Mouse (Mus musculus): ENCODE measurements at regions not wholly inside any gene's neighbourhood (a gene's known extent, or its start where the extent isn't known, plus 50 kb on each side); places are given as distances from the start of the nearest gene placed in this dataset.
A peak's percentile ranks its signal among the peaks of the same experiment; 100 is the strongest.
"Not testable (repeated sequence)": the region's sequence is repeated elsewhere in the genome, so short reads cannot be mapped to it uniquely, and the experiment has no call there.

DNA sequence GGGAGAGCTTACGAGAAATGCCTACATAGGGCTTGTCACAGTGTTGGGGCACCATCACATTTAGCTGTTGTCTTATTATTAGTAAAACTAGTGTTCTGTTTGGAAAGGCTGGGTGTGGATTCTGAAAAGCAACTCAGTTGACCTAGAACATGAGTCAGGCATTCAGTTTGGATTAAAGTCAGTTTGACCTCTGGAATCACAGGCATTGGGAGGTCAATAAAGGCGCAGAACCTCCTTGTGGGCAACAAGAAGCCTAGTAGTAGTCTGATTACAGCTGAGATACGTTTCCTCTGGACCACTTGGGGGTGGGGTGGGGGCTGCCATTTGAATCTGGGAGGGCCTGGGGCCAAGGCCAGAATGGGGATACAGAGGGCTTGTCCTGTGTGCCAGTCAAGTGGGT is 52.1 kb upstream of the Map3k1 start:
- no peak for DNase-seq (ENCODE audit: low spot score in 2 of 2)

DNA sequence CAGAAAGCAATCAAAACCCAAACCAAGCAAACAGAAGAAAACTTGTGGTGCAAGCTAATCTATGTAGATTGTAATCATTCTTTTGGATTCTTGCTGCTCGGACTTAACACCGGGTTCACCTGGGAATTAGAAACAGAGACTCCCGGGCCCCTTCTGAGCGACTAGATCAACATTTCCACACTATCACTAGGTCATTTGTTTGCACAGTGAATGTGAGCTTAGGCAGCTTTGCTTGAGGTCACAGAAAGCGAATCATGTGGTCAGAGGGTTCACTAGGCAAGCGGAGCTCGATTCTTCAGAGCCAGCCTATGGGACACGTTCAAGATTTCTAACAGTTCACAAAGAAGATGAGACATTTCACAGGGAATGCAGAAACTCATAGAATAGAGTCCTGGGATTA is 53.5 kb upstream of the Map3k1 start:
- DNase-seq (ENCODE audit: low spot score in 2 of 2) = no peak

DNA sequence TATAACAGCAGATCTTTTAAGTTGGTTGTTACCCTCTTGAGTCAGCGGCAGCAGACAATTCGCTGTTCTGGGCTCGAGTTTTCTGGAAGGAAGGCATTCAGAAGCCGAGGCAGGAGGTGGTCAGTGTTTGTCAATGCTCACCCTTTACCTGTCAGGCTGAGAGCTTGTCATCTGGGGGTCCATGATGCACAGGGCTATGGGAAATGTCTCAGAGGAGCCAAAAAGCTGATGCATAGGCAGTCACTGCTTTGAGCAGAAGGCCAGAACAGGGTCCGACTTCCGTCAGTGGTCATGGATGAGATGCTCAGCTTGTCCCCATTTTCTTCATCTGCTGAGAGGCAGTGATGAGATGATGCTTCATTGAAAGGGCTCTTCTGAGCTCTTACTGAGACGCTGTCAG is 57.2 kb upstream of the Map3k1 start:
- DNase-seq (ENCODE audit: low spot score in 2 of 2) = no peak

- no peak for DNase-seq (ENCODE audit: low spot score in 2 of 2)
Measured at GRCm38 (mm10) chr13:111867261-111867660, 58.5 kb upstream of the Map3k1 start.

DNA sequence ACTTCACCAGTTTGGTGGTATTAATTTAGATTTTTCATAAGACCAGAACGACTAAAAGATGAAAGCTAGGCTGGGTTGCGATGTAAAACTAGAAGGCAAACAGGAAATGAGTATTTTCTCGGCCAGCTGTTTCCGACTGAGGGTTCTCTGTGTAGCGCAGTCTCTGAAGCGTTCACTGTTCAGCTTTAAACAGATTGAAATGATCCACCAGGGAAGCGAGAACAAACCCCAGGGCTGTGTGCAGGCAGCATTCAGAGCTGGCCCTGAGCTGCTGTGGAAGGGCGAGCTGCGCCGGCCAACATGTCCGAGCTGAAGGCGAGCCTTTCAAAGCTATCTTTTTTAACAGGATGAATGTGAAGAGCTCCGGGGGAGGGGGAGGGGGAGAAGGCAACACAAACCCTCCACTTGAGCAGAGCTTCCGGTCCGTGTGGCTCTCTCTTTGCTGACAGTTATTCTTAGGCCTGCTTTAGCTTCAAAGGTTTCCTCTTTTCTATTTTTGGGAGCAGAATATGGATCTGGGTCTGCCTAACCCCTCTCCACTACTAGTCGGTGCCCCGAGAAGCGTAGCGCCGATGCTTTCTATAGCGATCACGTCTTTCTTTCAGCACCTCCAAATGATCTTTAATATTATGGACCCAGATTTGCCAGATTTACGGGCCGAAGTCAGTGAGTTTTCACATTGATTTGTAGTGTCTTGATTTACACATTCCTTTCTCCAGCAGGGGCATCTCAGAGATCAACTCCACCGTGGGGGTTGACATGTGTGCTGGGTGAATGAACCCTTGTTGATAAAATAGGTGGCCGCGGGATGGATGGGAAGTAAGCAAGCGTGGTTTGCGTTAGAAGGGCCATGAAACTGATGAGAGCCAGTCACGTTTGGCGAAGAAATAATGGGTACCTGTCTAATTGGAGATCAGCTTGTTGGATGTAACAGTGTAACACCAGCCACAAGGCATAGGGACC is 59.3 kb upstream of the Map3k1 start:
- DNase-seq (ENCODE audit: low spot score in 2 of 2) = peak; percentile 9 to 12

DNA sequence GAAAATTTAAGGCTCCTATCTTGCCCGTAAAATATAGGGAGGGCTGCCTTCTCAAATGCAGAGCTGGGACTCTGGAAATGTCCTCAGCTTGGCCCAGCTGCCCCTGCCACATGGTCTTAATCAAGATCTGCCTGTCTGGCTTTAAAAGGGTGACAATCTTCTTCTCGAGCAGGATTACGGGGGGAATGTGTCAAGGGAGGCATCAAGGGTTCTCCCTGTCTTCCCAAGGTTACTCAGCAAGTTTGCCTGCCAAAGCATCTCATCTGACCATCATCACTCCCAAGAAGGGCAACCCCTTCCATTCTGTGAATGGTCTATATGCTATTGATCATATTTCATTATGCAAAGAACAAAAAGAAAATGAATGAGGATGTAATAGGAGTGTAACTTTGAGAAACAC is 60.2 kb upstream of the Map3k1 start:
- no peak for DNase-seq (ENCODE audit: low spot score in 2 of 2)

DNA sequence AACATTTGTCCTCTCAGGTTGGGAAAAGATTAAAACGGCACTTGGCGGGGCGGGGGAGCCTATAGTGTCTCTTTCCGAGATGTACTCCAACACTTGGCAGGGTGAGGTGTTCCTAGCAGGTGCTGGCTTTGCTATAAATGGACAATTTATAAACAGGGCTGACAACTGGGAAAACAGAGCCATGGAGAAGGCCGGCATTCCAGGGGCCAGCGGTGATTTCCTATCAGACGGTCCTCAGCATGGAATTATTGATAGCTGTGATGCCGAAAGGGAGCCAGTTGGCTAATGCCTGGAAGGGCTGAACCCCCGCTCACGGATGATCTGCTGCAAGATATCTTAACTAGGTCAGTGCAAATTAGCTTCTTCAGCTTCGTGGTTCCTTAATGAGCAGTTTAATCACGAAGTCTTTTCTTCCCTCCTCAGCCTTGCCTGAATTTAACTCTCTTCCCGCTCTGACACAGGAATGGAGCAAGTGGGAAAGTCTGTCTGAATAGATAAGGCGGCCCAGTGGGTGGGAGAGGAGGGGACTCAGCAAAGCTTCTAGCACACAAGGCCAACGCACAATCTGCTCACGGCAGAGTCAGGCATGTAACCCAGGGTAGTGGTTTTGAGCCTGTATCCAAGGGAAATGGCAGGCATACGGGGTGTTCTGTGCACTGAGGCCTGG is 61.1 kb upstream of the Map3k1 start:
- DNase-seq (ENCODE audit: low spot score in 2 of 2) = no peak

- no peak for DNase-seq (ENCODE audit: low spot score in 2 of 2)
Measured at GRCm38 (mm10) chr13:111870505-111870904, 61.7 kb upstream of the Map3k1 start.

GRCm38 (mm10) chr13:111871672-111872410 is 63.0 kb upstream of the Map3k1 start:
- no peak for DNase-seq (ENCODE audit: low spot score in 2 of 2)

DNA sequence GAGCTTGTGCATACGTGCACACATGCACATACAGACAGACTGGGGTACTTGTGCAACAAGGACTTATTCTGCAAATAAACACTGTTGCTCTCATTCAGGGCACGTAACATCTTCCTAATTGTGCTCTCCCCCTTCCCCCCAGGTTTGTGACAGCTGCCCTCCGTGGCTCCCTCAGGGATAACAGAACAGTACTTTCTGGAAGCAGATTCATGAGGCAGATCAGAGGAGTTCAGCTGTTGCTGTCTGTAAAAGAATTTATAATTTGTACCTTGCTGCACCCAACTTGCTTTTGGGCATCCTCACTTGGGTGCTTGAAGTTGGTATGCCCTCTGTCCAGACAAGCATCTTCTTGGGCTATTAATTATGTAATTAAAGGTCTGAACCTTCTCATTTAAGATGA is 65.5 kb upstream of the Map3k1 start:
- DNase-seq (ENCODE audit: low spot score in 2 of 2) = no peak

GRCm38 (mm10) chr13:111876404-111876803 is 67.6 kb upstream of the Map3k1 start:
- DNase-seq (ENCODE audit: low spot score in 2 of 2) = no peak

GRCm38 (mm10) chr13:111876847-111877246 is 68.1 kb upstream of the Map3k1 start:
- DNase-seq (ENCODE audit: low spot score in 2 of 2) = no peak

- not testable (repeated sequence) for DNase-seq (ENCODE audit: low spot score in 2 of 2)
Measured at GRCm38 (mm10) chr13:111883768-111884566, 75.2 kb upstream of the Map3k1 start.

- DNase-seq (ENCODE audit: low spot score in 2 of 2) = no peak
Measured at GRCm38 (mm10) chr13:111890792-111891191, 82.0 kb upstream of the Map3k1 start.

DNA sequence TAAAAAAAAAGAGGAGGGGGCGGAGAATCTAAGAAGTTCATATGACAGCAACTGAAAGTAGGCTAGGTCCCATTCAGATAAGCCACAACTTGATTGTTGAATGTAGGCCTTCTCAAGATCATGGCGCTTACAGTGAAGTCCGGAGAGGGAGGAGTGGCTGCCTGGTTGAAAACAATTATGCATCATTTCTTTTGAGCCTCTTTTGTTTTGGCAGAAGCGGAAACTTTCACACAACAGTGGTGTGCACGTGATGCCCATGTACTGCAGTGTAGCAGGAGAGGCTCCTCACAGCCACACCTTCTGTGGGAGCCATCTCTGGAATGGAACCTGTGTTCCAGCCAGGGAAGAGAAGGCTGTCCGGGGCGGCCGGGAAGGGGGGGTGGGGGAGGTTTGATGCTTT is 83.3 kb upstream of the Map3k1 start:
- no peak for DNase-seq (ENCODE audit: low spot score in 2 of 2)

GRCm38 (mm10) chr13:111893221-111893713 is 84.5 kb upstream of the Map3k1 start:
- no peak for DNase-seq (ENCODE audit: low spot score in 2 of 2)

- no peak for DNase-seq (ENCODE audit: low spot score in 2 of 2)
Measured at GRCm38 (mm10) chr13:111894804-111895478, 86.1 kb upstream of the Map3k1 start.

GRCm38 (mm10) chr13:111896279-111896678 is 87.5 kb upstream of the Map3k1 start:
- no peak for DNase-seq (ENCODE audit: low spot score in 2 of 2)

DNA sequence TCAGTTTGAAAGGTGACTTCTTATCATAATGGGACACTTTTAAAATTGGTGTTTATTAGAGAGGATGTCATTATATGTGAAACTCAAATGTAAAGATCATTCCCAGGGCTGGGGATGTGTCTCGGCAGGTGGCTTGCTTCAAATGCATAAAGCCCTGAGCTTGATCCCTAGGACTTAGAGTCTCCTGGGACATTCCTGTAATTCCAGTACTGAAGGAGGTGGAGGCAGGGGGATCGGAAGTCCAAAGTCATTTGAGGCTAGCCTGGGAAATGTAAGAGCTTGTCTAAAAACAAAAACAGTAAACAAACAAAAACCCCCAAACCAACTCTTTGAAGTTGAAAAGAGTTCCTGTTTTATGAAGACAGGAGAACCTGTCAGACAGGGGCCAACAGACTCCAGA is 94.6 kb upstream of the Map3k1 start:
- no peak for DNase-seq (ENCODE audit: low spot score in 2 of 2)

GRCm38 (mm10) chr13:111903931-111904330 is 95.1 kb upstream of the Map3k1 start:
- DNase-seq (ENCODE audit: low spot score in 2 of 2) = no peak
